Mouse (Mus musculus): ENCODE data around the gene Ppm1l. TPM values are rescaled to one million over a fixed set of nuclear protein-coding genes. Genes with fewer than 3 reads are reported as not detected.

Gene Ppm1l
- polyA plus RNA-seq, 1 experiment, result 0.75 TPM

- TF ChIP-seq POLR2A (IDR thresholded peaks at IDR 0.05; ENCODE audit: borderline replicate concordance, low read depth, low read length) (no peak), CTCF (IDR thresholded peaks at IDR 0.05; ENCODE audit: low read depth, low read length) (no peak)
- peaks cover 6% of the 10 kb centered on the region for H3K4me1 ChIP-seq (ENCODE audit: control insufficient read depth, insufficient read depth, low read length)
- no peak overlapping the region for H3K4me3 ChIP-seq (ENCODE audit: insufficient read depth, low read length)
- no peak overlapping the region for H3K27ac ChIP-seq (ENCODE audit: insufficient read depth, low read depth, low read length)
Measured at GRCm38 (mm10) chr3:69535941-69536647, 219.4 kb downstream of the Ppm1l start.

- no peak overlapping the region for H3K27ac ChIP-seq (ENCODE audit: insufficient read depth, low read depth, low read length)
- H3K4me3 ChIP-seq (ENCODE audit: insufficient read depth, low read length), result no peak overlapping the region
- TF ChIP-seq POLR2A (IDR thresholded peaks at IDR 0.05; ENCODE audit: borderline replicate concordance, low read depth, low read length), result no peak
- no peak for TF ChIP-seq CTCF (IDR thresholded peaks at IDR 0.05; ENCODE audit: low read depth, low read length)
- H3K4me1 ChIP-seq (ENCODE audit: control insufficient read depth, insufficient read depth, low read length), result peaks cover 6% of the 10 kb centered on the region
Measured at GRCm38 (mm10) chr3:69542962-69543361, 226.3 kb downstream of the Ppm1l start.

GRCm38 (mm10) chr3:69543730-69544129 is 227.1 kb downstream of the Ppm1l start:
- H3K4me3 ChIP-seq (ENCODE audit: insufficient read depth, low read length), result no peak overlapping the region
- no peak overlapping the region for H3K27ac ChIP-seq (ENCODE audit: insufficient read depth, low read depth, low read length)
- peaks cover 2% of the 10 kb centered on the region; the same call in 1 of the 2 replicates for H3K4me1 ChIP-seq (ENCODE audit: control insufficient read depth, insufficient read depth, low read length)
- no peak for TF ChIP-seq POLR2A (IDR thresholded peaks at IDR 0.05; ENCODE audit: borderline replicate concordance, low read depth, low read length)
- TF ChIP-seq CTCF (IDR thresholded peaks at IDR 0.05; ENCODE audit: low read depth, low read length), result no peak

GRCm38 (mm10) chr3:69545017-69545416 is 228.4 kb downstream of the Ppm1l start:
- no peak overlapping the region for H3K27ac ChIP-seq (ENCODE audit: insufficient read depth, low read depth, low read length)
- no peak overlapping the region for H3K4me3 ChIP-seq (ENCODE audit: insufficient read depth, low read length)
- no peaks in the 10 kb centered on the region for H3K4me1 ChIP-seq (ENCODE audit: control insufficient read depth, insufficient read depth, low read length)
- TF ChIP-seq POLR2A (IDR thresholded peaks at IDR 0.05; ENCODE audit: borderline replicate concordance, low read depth, low read length) (no peak), CTCF (IDR thresholded peaks at IDR 0.05; ENCODE audit: low read depth, low read length) (no peak)

GRCm38 (mm10) chr3:69548704-69549455 is 232.2 kb downstream of the Ppm1l start:
- TF ChIP-seq POLR2A (IDR thresholded peaks at IDR 0.05; ENCODE audit: borderline replicate concordance, low read depth, low read length), result no peak
- TF ChIP-seq CTCF (IDR thresholded peaks at IDR 0.05; ENCODE audit: low read depth, low read length), result no peak
- Histone ChIP-seq H3K4me3 (ENCODE audit: insufficient read depth, low read length) (no peak overlapping the region), H3K27ac (ENCODE audit: insufficient read depth, low read depth, low read length) (no peak overlapping the region), H3K4me1 (ENCODE audit: control insufficient read depth, insufficient read depth, low read length) (no peaks in the 10 kb centered on the region)

- Histone ChIP-seq H3K4me1 (ENCODE audit: control insufficient read depth, insufficient read depth, low read length) (no peaks in the 10 kb centered on the region), H3K27ac (ENCODE audit: insufficient read depth, low read depth, low read length) (no peak overlapping the region), H3K4me3 (ENCODE audit: insufficient read depth, low read length) (no peak overlapping the region)
- no peak for TF ChIP-seq POLR2A (IDR thresholded peaks at IDR 0.05; ENCODE audit: borderline replicate concordance, low read depth, low read length)
- TF ChIP-seq CTCF (IDR thresholded peaks at IDR 0.05; ENCODE audit: low read depth, low read length), result no peak
Measured at GRCm38 (mm10) chr3:69549602-69550001, 232.9 kb downstream of the Ppm1l start.

GRCm38 (mm10) chr3:69555511-69555910 is 238.8 kb downstream of the Ppm1l start:
- no peak overlapping the region for H3K4me3 ChIP-seq (ENCODE audit: insufficient read depth, low read length)
- TF ChIP-seq CTCF (IDR thresholded peaks at IDR 0.05; ENCODE audit: low read depth, low read length) (no peak), POLR2A (IDR thresholded peaks at IDR 0.05; ENCODE audit: borderline replicate concordance, low read depth, low read length) (no peak)
- H3K27ac ChIP-seq (ENCODE audit: insufficient read depth, low read depth, low read length), result no peak overlapping the region
- H3K4me1 ChIP-seq (ENCODE audit: control insufficient read depth, insufficient read depth, low read length), result peaks cover 11% of the 10 kb centered on the region

- H3K4me1 ChIP-seq (ENCODE audit: control insufficient read depth, insufficient read depth, low read length), result peaks cover 13% of the 10 kb centered on the region
- TF ChIP-seq POLR2A (IDR thresholded peaks at IDR 0.05; ENCODE audit: borderline replicate concordance, low read depth, low read length), result no peak
- no peak overlapping the region for H3K27ac ChIP-seq (ENCODE audit: insufficient read depth, low read depth, low read length)
- H3K4me3 ChIP-seq (ENCODE audit: insufficient read depth, low read length), result no peak overlapping the region
Measured at GRCm38 (mm10) chr3:69556092-69556778, 239.6 kb downstream of the Ppm1l start.

- Histone ChIP-seq H3K4me1 (ENCODE audit: control insufficient read depth, insufficient read depth, low read length) (peaks cover 13% of the 10 kb centered on the region), H3K4me3 (ENCODE audit: insufficient read depth, low read length) (no peak overlapping the region), H3K27ac (ENCODE audit: insufficient read depth, low read depth, low read length) (no peak overlapping the region)
- TF ChIP-seq POLR2A (IDR thresholded peaks at IDR 0.05; ENCODE audit: borderline replicate concordance, low read depth, low read length) (no peak), CTCF (IDR thresholded peaks at IDR 0.05; ENCODE audit: low read depth, low read length) (no peak)
Measured at GRCm38 (mm10) chr3:69559316-69559974, 242.8 kb downstream of the Ppm1l start.

Data from bone marrow macrophage, adult 2 months (primary cell).